Mouse (Mus musculus) small intestine, adult 2 months (tissue): ENCODE data around the gene Arl15.

ENCODE experiments used
- CTCF ChIP-seq: fragments of 200-500 bp; IDR thresholded peaks from 2 replicates; pipeline ENCODE4 v1.5.1; 2012; ENCODE audit warnings: low read depth, mild to moderate bottlenecking, control low read depth, inconsistent platforms, low read length, moderate library complexity, mixed read lengths; ENCODE audit not compliant: insufficient replicate concordance, insufficient read length; ENCODE audit errors: extremely low read depth
- POLR2A ChIP-seq: fragments of 200-500 bp; IDR thresholded peaks from 2 replicates; pipeline ENCODE4 v1.6.1; 2012; ENCODE audit warnings: low read depth, mild to moderate bottlenecking, control low read depth, inconsistent platforms, low read length, moderate library complexity

DNA sequence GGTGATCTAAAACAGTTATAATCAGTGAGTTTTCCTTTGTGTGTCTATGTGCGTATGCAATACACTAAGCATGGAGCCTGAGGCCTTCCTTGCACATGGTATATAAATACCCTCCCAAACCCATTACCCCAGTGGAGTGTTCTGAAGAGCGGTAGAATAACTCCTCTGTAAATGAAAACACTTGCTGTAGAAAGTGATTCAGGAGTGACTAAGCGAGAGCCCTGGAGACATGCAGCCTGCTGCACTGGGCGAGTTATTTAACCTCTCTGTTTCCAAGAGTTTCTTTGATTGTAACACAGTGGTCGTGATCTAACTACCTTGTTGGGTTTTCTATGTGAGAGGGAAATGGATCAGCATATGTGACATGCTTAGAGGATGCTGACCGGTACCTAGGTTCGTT, 266.9 kb downstream of the Arl15 start:
- no peak for TF ChIP-seq CTCF
- TF ChIP-seq POLR2A: no peak
